In the genomic region with DNA sequence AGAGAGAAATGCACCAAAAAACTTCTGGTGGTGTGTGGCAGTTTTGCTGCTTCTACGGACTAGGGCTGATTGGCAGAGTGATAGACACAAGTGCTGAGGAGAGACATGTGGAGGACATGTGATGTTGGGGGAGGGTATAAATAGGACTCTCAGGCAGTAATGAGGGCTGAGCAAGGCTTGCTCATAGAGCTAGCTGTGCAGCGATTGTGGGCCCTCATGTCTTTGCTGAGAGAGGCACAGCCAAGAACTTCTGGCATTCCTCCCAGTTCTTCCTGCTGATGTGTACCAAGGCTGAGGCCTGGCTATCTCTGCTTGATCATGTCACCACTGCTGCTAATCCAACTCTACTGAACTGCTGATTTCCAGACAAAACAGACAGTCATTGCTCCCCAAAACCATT, we compare ENCODE assay signal across 9 mouse cellular contexts.
DNase-seq lines count a peak whose midpoint lies in the region; ATAC-seq lines count a peak whose summit lies in the region.
"Had no signal": no experiment of that assay in that cellular context is flagged by ENCODE, and none has a peak within 500 bp of the region (broad histone marks: within the 10 kb centered on the region; RNA-seq: fewer than 3 reads in every experiment).

No protein-coding gene starts in this region.

- H3K4me3 ChIP-seq in heart, embryonic 11.5 days (ENCODE audit: low read depth, low read length) = no peak overlapping the region
- H3K4me3 ChIP-seq in lung, embryonic 15.5 days = no peak overlapping the region
- H3K4me3 ChIP-seq: liver, embryonic 13.5 days had no signal

- H3K4me2 ChIP-seq in heart, embryonic 11.5 days = no peak overlapping the region
- H3K4me2 ChIP-seq in lung, embryonic 15.5 days = no peak overlapping the region
- H3K4me2 ChIP-seq: liver, embryonic 13.5 days had no signal

- WGBS in heart, embryonic 11.5 days (ENCODE audit: insufficient replicate concordance) = 39% methylated on average over 2 of the region's 2 CpGs
- 39% methylated on average over 2 of the region's 2 CpGs for WGBS in lung, embryonic 15.5 days

- DNase-seq in heart, adult 11 months = peak; percentile 94
- DNase-seq in retina, postnatal 1 day = peak; percentile 9
- DNase-seq in retina, embryonic 14.5 days (ENCODE audit: low spot score) = no peak
- peak; percentile 18 to 49 for DNase-seq in gastrocnemius, postnatal 36 days
- no peak for DNase-seq in spleen, postnatal 36 days (ENCODE audit: low spot score in 2 of 2)
- DNase-seq: liver, embryonic 13.5 days had no signal

- H3K4me1 ChIP-seq in heart, embryonic 11.5 days (ENCODE audit: control insufficient read depth, insufficient read depth, low read length) = no peaks in the 10 kb centered on the region
- peaks cover 29% of the 10 kb centered on the region for H3K4me1 ChIP-seq in lung, embryonic 15.5 days

- no peak for ATAC-seq in heart, embryonic 11.5 days (replicated peaks; ENCODE audit: insufficient number of reproducible peaks, low FRiP score, low TSS enrichment)
- ATAC-seq in lung, embryonic 15.5 days (ENCODE audit: borderline replicate concordance, extremely low read depth, low FRiP score, low TSS enrichment) = peak; percentile 72
- ATAC-seq in erythroblast, adult 5-6 weeks (replicated peaks; ENCODE audit: low FRiP score, poor library complexity, severe bottlenecking) = no peak

- no peaks in the 10 kb centered on the region for H3K27me3 ChIP-seq in heart, embryonic 11.5 days (ENCODE audit: control insufficient read depth, insufficient read depth, low read length)
- H3K27me3 ChIP-seq in lung, embryonic 15.5 days = no peaks in the 10 kb centered on the region

- intact Hi-C loops in gastrocnemius, postnatal 36 days (cut with DNase I) = loop anchor here (2.0 to 5.0 kb wide), 2 partner anchors 72 to 156 kb away; a partner anchor contains a TSS

- H3K9ac ChIP-seq in heart, embryonic 11.5 days (ENCODE audit: low read depth, low read length) = no peak overlapping the region
- no peak overlapping the region for H3K9ac ChIP-seq in lung, embryonic 15.5 days
- H3K9ac ChIP-seq: liver, embryonic 13.5 days had no signal

- H3K27ac ChIP-seq in heart, embryonic 11.5 days (ENCODE audit: low read depth, low read length) = no peak overlapping the region
- peak overlapping the region; percentile 57 for H3K27ac ChIP-seq in lung, embryonic 15.5 days
- H3K27ac ChIP-seq: liver, embryonic 13.5 days had no signal

- no peaks in the 10 kb centered on the region for H3K9me3 ChIP-seq in heart, embryonic 11.5 days (replicated peaks; ENCODE audit: control insufficient read depth, low read length)
- H3K9me3 ChIP-seq in lung, embryonic 15.5 days = no peaks in the 10 kb centered on the region
- H3K9me3 ChIP-seq: liver, embryonic 13.5 days had no signal

- no peaks in the 10 kb centered on the region for H3K36me3 ChIP-seq in heart, embryonic 11.5 days (ENCODE audit: control insufficient read depth, insufficient read depth, low read length)
- no peaks in the 10 kb centered on the region for H3K36me3 ChIP-seq in lung, embryonic 15.5 days
- H3K36me3 ChIP-seq: liver, embryonic 13.5 days had no signal

Comparison
In these comparisons a context has a peak if more than half of its experiments do, and no peak if none do; other contexts are left out.
1. DNase-seq: peak in heart, adult 11 months (single experiment), retina, postnatal 1 day (single experiment) and gastrocnemius, postnatal 36 days (2 of 2); none in retina, embryonic 14.5 days (single experiment) and spleen, postnatal 36 days (0 of 2).